Mouse (Mus musculus) 3T3-L1 (cell line): ENCODE results near the gene Gm36028.

ENCODE experiments used
- DNase-seq: peaks from one replicate; pipeline ENCODE4 v3.0.0-alpha.2; 2015; ENCODE audit warnings: low read depth, low spot score

Gm36028 gene

GRCm38 (mm10) chr16:37861029-37861428, at the start of gene Gm36028:
Gene Gm36028 (minus strand): TSS chr16:37861146.
- DNase-seq: no peak

DNA sequence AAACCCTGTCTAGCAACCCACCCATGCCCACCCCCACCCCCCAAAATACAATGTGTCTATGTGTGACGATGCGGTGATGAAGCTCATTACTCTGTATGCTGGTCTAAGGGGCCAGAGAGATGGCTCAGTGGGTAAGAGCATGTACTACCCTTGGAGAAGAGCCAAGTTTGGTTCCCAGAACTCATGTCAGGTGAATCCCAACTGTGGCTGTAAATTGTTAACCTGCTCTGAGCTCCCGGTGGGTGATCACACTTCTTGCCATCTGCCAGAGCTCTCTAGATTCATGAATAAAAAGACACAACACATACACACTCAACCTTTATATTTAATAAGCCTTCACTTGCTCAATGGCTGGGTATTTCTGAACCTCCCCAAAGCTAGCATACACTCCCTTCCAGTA, 45.5 kb upstream of the Gm36028 start:
- no peak for DNase-seq

GRCm38 (mm10) chr16:37901318-37901717, 40.4 kb upstream of the Gm36028 start:
- DNase-seq: no peak

DNA sequence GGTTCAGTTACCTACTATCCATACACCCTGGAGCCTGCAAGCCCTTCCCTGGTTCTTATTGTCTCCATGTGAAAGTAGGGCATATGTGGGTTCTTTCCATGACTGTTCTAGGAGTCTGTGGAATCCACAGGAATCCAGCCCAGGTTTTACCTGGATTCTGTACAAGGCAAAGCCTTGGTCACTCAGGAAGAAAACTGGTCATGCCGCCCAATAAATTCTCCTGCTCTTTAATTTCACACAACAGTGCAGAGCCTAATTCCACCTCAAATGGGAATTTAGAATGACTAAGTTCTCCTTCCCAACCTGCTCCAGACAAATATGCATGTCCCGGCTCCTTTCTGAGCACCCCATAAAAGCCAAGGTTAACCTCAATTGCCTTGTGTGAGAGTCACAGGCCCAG, 38.4 kb upstream of the Gm36028 start:
- DNase-seq: no peak

DNA sequence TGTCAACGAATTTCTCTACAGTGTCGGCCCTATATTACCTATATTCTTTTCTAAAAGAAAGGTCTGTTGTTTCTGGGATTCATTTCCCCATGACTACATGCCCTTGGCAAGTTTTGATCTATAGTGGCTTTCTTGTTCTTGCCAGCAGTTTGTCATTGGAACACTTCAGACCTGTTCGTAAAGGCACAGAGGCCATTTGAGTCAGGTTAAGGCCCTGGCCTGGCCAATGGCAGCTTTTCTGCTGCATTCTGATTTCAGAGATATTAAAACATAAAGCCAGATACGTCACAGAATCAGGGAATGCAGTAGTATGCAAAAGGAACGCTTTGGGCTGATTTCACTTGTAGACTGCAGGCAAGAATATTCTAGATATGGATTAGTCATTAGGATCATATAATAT, 37.8 kb upstream of the Gm36028 start:
- DNase-seq: no peak

GRCm38 (mm10) chr16:37893942-37894341, 33.0 kb upstream of the Gm36028 start:
- DNase-seq: no peak

DNA sequence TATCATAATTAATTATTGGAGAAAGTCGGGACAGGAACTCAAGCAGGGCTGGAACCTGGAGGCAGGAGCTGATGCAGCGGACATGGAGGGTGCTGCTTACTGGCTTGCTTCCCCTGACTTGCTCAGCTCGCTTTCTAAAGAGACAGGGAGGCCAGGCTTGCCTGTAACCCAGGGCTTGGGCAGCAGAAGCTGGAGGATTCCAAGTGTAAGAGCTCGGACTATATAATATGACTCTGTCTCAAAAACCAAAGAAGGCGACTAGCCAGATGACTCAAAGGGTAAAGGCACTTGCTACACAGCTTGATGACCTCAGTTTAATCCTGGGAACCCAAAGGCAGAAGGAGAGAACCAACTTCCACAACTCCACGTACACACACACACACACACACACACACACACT, 32.4 kb upstream of the Gm36028 start:
- peak; percentile 64 for DNase-seq

- no peak for DNase-seq
Measured at GRCm38 (mm10) chr16:37892667-37893066, 31.7 kb upstream of the Gm36028 start.

DNA sequence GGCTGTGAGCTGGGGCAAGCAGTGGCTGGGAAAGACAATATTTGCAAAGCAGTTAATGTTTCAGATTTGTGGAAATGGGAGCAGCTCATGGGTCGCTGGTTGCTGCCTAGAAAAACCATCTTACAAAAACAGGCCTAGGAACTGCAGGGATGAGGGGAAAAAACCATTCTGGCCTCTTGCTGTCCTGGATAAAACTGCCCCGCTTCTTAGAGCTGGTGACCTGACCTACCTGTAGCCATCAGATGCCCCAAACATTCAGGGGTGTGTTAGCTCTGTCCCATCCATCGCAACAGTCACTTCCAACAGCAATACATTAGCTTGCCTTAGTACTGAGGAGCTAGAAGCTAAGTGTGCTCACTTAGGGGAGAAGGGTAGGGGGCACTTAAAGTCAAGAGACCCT, 28.0 kb upstream of the Gm36028 start:
- no peak for DNase-seq

DNA sequence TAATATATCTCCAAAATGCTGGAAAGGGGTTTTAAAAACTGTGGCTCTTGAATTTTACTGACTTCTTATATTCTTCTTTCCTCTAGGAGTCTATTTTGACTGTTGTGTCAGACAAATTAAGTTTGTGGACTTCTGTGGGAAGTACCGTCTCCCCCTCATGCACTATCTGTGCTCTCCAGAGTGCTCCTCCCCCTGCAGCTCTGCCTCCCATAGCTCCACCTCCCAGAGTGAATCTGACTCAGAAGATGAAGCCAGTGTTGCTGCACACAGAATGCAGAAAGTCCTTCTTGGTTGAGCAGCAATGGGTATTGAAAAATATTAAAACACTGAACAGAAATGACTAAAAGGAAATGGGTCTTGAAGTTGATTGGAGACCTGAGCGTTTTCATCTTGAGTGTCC, 20.2 kb upstream of the Gm36028 start:
- DNase-seq: no peak

DNA sequence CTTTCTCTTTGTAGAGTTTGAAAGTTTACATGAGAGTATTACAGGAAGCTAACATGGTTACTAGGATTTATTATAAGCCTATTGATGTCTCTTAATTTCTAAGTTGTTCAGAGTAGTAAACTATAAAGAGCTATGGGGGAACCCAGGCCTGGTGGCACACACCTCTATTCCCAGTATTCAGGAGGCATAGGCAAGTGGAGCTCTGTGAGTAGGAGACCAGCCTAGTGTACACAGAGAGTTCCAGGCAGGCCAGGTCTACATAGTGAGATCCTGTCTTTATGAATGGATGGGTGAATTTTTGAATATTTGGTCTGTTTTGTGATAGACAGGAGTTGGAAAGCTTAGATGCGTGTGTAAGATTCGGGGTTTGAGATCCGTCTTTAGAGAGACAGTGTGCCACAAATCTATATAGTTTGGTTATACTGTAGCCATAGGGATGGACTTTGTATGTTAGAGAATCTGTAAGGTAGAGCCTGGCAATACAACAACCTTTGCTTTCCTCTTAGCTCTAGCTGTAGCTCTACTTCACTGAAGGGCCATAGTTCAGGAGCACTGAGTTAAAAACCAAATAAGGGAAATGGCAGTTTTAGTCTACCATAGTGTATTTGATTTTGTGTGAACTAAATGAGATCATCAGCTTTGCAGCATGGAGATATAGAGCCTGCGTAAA, 18.9 kb upstream of the Gm36028 start:
- no peak for DNase-seq

DNA sequence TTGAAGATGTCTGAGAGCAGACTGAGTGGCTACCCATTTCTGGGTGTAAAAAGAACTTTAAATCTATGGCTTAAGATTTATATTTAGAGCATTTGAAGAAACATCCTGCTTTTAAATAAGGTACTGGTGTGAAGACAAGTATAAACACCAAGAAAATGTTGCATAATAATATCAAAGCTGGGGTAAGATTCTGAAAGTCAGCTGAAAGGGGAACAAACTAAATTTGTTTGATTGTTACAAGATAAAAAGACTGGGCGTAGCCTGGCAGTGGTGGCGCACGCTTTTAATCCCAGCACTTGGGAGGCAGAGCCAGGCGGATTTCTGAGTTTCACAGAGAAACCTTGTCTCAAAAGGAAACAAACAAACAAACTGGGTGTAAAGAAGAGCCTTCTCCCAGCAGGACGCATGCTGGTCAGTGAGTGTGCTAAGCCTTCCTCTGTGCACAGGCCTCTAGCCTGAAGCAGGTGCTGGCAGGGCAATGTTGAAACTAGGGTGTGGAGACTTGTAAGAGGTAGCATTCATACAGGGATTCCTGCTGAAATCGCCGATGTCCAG, 18.1 kb upstream of the Gm36028 start:
- no peak for DNase-seq

DNA sequence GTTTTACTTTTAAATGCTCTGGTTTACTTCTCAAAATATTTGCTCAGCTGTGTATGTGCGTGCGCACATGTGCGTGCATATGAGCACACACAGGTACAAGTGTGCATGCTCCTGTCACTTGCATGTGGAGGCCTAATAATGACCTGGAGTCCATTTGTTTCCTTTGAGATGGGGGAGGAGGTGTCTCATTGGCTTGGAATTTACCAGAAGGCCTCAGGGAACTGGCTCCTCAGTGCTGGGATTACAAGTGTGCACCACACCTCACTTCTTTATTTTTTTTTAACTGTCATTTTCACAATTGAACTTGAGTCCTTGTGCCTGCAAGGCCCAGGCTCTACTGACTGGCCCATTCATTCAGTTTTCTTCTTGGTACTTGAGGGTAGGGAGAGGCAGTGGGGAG, 16.5 kb upstream of the Gm36028 start:
- DNase-seq: peak; percentile 51

GRCm38 (mm10) chr16:37874501-37875235, 13.7 kb upstream of the Gm36028 start:
- no peak for DNase-seq

DNA sequence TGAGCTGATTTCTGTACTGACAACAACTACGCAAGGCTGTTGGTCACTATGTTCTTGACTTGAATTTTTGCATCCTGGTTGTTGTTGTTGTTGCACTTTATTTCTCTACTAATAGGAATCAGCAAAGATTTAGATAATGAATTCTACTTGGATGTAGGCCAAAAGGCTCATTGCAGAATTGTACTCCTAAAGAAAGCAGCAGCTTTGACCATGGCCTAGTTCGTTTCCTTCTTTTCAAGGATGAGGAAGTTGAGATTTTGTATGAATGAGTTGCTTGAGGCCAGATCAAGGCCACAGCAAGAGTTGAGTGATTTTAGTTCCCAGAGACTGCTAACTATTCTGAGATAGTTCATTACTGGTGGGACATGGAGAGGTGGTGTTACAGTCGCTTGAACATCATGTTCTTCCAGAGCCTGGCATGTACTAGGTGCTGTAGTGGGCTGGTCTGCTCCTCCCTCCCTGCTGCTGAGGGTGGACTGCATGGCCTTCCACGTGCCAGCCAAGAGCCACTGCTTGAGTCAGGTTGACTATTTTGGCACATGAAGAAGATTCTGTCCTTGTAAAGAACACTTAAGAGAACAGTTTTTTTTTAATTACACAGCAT, 10.3 kb upstream of the Gm36028 start:
- DNase-seq: no peak

DNA sequence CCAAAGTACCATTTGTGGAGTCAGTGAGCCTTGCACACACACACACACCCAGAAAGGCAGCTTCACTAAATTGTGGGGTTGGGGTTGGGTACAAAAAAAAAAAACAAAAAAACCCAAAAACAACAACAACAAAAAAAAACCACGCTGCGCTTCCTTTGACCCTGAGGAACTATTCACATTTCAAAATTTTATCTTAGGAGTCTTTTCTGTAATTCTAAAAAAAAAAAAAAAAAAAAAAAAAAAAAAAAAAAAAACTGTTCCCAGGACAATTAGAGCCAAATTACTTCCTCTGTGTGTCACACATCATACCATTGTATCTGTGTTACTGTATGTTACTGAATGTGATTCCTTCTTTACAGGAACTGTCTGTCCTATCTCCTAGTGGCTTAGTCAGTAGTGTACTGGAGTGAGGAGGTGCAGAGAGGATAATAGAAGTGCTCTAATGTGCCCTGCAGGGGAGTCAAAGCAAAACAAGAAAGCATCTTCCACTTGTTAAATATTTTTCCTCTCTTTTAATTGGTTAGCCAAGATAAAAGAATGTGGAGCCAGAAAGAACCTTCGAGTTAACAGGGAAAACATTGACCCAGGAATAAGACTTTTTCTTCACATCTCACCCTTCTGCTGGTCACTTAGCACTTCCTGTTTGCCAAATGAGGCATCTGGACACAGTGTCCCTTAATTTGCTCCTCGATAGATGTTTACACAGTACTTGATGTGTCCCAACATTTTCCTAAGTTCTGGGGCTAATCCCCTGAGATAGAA, 8.7 kb upstream of the Gm36028 start:
- peak; percentile 71 for DNase-seq

- DNase-seq: peak; percentile 69
Measured at GRCm38 (mm10) chr16:37868506-37869469, 7.8 kb upstream of the Gm36028 start.

GRCm38 (mm10) chr16:37867791-37868505, 7.0 kb upstream of the Gm36028 start, which contains the start of gene Lrrc58:
Gene Lrrc58 (plus strand): TSS chr16:37868389.
- DNase-seq: peak; percentile 63

- no peak for DNase-seq
Measured at GRCm38 (mm10) chr16:37865841-37866240, 4.9 kb upstream of the Gm36028 start.

- no peak for DNase-seq
Measured at GRCm38 (mm10) chr16:37863876-37864275, 2.9 kb upstream of the Gm36028 start.
